Mouse (Mus musculus): ENCODE results near the gene Tle3.
A peak's percentile ranks its signal among the peaks of the same experiment; 100 is the strongest.

Tle3 gene

DNA sequence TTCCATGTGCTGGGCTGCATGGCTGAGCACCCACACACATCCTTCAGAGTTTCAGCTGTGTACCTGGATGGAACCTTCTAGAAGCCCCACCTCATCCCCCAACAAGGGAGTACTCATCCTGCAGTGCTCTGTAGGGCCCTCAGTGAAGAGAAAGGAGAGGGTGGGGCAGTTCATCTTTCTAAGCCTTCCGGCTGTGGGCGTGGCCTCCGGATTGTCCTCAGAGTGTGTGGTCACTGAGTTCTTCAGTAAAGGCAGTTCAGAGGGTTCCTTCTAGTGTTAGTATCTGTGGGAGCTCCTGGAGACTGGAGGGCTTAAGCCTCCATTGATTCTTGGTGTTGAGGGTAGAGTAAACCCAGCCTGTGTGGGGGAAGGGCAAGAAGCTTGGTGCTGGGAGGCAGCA, 22.9 kb downstream of the Tle3 start:
- DNase-seq (ENCODE audit: low spot score in 2 of 2): no peak

DNA sequence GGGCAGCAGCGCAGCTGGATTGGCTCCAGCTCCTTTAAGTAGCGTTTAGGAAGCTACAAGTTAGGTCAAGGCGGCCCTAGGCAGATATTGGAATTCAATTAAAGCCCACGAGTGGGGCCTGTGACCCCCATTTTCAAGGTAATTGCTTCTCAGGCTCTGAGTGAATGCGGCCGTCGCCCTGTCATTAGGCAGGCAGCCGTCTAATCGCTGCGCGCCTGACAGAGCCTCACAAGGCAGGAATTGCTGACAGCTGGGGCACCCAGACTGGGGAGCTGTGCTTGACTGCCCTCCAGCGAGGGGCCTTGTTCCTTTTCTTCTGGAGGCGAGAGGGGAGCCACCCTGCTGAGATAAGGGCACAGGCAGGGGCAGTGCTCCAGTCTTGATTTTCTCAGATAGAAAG, 24.3 kb downstream of the Tle3 start:
- no peak for DNase-seq (ENCODE audit: low spot score in 2 of 2)

DNA sequence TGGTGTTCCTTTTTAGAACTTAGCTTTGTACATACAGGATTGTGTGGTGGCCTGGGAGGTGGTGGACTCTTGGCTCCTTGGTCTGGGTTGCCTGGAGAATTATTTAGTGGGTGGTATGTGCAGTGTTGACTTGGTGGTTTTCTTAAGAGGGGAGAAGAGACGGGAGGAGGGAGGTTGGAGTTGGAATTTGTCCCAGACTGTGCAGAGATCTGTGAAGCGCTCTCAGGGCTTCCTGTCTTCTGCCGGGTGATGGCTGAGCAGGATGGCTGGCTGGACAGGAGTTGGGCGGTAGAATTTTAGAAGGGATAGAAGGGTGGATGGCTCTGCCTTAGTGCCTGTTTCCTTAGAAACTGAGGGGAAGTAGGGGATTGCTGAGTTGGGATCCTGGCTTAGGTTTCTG, 25.0 kb downstream of the Tle3 start:
- DNase-seq (ENCODE audit: low spot score in 2 of 2): no peak

DNA sequence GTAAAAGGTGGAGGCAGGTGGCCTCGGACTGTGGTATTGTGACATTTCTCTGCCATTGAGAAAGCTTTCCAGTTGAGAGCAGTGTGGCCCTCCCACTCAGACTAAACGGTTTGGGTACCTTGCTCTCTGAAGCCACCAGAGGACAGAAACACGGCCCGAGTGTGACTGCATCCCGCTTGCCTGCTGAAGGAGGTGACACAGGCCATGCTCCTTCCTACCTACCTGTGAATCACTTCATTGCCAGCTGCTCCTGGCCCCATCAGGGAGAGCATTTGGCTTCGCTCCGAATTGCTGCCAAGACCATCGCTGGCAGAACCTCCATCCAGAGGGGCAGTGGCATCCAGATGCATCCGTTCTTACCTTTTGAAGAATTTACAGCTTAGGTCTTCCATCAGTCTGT, 26.0 kb downstream of the Tle3 start:
- no peak for DNase-seq (ENCODE audit: low spot score in 2 of 2)

DNA sequence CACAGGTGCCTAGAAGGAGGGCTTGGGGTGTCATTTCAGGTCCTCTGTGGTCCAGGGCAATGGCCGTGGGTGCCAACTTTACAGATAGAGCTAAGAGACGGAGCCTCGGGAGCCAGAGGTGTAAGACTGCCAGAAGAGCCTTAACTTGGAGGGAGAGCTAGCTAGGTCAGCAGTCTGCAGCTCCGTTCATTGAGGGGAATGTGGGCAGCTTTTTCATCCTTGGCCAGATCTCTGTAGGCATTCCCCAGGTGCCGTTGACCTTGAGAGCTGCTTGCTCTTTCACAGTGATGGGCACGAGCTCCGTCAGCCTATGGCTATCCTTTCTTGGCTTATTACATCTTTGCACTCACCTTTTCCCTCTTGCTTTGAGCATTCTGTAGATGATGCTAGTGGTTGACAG, 28.0 kb downstream of the Tle3 start:
- DNase-seq (ENCODE audit: low spot score in 2 of 2): no peak

DNA sequence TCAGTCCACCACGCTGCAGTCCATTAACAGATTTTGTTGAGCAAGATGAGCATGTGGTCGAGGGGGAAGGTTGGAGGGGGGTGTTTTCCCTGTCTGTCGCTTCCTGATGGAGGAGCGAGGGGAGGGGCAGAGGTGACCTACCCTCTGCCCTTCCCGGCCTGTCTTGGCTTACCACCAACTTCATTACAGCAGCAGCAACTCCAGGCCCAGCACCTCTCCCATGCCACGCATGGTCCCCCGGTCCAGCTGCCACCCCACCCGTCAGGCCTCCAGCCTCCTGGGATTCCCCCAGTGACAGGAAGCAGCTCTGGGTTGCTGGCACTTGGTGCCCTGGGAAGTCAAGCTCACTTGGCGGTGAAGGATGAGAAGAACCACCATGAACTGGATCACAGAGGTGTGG, 29.5 kb downstream of the Tle3 start:
- DNase-seq (ENCODE audit: low spot score in 2 of 2): no peak

DNA sequence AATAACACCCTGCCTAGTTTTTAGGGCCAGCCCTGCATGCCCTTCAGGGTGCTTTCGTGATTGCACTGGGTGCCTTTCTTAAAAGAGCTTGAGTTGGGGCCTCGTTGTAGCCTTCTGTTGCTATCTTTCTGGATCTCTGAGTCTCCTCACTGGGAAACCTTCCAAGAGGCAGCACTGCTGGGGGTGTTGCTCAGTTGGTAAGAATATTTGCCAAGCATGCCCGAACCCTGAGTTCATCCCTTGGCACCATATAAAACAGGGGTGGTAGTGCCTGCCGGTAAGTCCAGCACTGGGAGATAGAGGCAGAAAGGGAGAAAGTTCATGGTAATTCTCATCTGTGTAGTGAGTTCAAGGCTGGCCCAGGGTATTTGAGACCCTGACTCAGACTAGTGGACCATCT, 30.1 kb downstream of the Tle3 start:
- DNase-seq (ENCODE audit: low spot score in 2 of 2): no peak

DNA sequence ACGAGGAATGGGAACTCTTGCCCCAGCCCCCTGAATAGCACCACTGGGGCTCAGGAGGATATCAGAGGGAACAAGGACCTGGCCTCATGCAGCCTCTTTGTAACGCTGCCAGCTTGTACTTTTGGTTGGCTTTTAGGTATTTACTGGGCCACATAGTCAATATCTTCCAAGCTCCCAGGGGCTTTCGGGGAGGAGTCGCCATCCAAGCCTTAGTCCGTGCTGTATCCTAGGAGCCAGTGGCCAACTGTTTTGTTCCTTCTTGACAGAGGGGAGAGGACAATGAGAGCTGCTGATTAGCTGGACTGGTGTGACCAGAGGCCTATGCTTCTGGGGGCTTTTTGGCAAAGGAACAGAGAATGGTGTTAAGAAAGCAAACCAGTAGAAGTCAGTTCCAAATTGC, 30.6 kb downstream of the Tle3 start:
- DNase-seq (ENCODE audit: low spot score in 2 of 2): no peak

DNA sequence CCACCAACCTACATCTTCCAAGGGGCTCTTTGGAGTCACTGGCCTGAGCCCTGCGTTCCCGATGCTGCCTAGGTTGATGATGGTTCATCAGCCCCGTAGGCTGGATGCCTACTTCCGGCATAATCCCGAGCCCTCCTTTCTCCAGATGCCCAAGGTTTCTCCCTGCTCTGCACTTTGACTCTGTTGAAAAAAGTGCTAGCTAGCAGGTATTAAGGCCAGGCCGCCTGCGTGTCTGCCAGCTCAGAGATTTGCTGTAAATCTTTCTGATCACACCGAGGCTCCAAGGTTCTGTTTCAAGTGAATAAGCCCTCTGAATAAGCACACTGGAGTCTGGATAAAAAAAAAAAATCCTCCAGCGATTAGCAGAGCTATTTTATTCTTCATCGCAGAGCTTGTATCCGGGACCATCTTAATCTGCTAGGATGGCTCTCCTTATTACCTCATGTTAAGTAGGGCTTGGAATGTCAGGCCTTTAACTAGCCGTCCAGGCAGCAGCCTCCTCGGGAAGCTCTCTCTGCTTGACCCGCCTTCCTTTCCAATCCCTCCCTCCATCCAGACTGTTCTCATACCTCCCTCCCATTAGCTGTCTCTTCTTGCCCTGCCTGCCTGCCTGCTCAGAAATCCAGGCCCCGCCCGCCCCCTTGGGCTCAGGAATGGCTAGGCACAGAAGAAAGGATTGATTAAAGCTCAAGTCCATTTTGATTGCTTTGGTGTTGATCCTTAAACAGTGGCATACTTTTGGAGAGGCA, 31.9 kb downstream of the Tle3 start:
- no peak for DNase-seq (ENCODE audit: low spot score in 2 of 2)

DNA sequence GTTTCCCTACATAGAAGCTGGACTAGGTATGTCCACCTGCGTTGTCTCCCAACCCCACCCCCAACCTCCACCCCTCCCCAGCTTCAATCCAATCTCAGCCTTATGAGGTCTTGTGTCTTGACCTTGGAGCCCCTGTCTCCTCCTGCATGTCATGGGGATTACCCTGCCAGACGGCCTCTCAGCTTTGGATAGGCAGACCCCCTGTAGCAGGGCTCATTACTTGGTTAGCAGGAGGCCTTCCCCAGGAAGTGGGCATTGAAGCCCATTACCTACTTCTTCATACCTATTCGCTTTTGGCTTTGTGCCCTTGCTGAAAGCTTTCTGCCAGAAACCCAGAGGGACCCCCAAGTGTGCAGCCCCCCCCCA, 32.4 kb downstream of the Tle3 start:
- no peak for DNase-seq (ENCODE audit: low spot score in 2 of 2)

DNA sequence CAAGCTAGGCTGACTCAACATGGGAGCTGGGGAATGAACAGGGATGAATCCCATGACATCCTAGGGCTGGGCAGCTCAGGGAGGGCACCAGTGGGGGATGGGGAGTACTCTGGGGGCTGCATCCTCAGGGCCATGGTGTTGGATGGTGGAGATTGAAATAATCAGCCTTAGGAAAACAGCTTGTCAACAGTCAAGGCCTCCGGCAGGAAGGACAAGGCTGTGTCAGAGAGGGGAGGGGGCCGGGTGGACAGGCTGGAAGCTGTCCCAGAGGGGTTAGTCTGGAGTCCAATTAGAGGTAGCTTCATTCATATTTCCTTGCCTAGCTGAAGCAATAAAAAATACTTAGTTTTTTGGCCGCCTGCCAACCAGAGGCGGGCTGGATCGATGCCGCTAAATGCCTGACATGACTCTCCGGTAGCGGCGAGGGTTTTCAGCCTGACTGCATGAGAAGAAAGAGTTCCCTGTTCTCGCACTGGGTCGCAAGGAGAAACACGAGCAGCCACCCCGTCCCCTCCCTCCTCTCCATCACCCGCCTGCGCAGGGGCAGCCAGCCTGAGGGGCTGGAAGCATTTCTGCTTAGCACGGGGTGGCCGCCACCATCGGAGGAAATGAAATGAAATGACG, 32.9 kb downstream of the Tle3 start:
- DNase-seq (ENCODE audit: low spot score in 2 of 2): peak; percentile 69 to 74

DNA sequence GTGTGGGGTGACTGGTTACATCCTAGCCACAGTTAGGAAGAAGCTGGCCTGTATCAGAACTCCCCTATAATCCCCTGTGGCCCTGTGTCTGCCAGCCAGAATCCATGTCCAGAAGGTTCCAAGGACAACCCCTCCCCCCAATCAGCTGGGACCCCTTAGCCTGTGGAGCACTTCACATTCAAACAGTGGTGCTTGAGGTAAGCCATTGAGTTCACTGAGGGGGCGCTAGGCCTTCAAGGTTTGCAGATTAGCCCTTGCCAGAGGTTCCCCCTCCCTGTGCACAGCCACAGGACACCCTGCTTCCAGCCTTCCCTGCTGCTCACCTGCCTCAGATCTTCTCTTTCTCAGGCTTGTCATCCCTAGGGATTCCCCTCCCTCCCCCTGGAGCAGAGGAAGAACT, 34.2 kb downstream of the Tle3 start:
- DNase-seq (ENCODE audit: low spot score in 2 of 2): no peak

DNA sequence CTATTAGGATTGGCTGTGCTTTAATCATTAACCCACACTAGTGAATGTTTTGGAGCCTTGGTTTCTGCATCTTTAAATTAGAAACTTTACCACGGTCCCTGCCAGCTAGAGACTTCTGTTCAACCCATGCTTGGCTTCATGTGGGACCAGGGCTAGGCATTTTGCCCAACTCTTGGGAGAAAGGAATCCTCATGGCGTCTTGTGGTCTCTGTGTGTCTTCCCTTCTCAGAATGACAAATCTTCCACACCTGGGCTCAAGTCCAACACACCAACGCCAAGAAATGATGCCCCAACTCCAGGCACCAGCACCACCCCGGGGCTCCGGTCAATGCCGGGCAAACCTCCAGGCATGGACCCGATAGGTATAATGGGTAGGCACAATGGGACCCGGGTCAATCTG, 36.9 kb downstream of the Tle3 start:
- no peak for DNase-seq (ENCODE audit: low spot score in 2 of 2)

DNA sequence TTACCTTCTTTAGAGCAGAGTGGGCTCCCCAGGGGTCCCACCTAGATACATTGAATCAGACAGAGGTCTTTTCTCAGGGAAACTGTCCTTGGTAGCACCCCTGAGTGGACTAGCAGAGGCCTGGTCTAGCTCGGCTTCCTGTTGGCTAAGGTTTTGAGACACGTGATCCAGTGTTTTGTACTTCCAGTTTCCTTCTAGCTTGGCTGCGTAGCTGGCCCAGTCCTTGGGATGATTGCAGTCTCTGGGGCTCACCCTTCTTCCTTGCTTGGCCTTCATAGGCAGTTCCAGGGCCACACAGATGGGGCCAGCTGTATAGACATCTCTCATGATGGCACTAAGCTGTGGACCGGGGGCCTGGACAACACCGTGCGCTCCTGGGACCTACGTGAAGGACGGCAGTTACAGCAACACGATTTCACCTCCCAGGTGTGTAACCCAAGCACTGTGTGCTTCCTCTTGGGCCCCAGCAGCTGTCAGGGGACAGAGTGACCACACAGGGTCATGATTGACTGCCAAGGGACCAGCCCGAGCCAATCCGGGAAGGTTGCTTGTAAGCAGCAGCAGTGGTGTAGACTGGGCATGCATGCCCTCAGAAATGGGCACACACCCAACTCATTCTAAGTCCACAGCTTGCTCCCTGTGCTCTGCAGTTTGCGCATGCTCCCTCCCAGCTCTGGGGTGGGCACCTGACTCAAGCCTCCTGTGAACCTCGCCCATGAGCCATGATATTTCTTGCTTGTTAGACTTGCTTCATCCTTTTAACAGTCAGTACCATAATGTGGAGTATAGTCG, 41.7 kb downstream of the Tle3 start:
- no peak for DNase-seq (ENCODE audit: low spot score in 2 of 2)

DNA sequence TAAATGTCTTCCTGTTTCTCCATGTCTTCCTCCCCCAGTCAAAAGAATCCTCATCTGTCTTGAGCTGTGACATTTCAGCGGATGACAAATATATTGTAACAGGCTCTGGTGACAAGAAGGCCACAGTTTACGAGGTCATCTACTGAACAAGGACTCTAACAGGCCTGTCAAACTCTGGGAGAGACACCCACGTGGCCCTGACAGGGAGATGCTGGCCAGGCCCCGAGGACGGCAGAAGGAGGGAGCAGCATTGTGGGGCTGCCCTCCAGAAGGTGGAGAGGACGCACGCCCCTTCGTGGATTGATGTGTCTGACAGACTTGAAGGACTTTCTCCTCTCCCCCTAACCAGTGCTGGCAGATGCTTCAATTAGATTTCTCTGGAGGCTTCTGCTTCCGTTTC, 44.4 kb downstream of the Tle3 start:
- no peak for DNase-seq (ENCODE audit: low spot score in 2 of 2)

DNA sequence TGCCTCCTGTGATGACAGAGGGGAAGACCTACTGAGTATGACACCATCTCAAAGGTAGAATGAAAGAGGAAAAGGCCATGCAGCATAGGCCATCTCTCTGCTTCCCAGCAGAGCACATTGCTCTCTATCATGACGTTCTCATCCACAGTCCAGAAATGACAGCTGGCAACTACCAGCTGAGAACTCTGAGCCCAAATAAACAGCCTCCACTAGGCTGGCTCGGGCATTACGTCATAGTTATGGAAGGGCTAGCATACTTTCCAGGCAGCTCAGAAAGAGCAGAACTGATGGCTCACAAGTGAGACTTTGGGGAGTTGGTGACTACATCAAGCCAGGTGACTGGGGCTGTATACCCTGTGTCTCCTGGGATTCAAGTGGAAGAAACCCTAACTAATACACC, 49.5 kb downstream of the Tle3 start:
- DNase-seq (ENCODE audit: low spot score in 2 of 2): no peak

DNA sequence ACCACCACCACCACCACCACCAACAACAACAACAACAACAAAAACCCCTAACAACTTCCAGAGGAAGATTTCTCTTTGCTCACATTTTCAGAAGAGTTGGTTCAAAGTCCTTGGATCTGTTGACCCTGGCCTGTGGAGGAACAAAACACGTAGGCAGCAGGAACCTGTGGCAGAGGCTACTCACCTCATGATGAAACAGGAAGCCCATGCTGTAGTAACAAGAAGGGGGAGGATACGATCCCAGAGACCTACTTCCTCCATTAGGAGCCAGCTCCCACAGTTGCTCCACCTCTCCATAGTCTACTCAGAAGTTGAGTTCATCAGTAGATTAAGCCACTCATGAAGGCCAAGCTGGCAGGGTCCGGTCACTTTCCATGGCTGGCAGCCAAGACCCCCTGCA, 52.1 kb downstream of the Tle3 start:
- no peak for DNase-seq (ENCODE audit: low spot score in 2 of 2)

DNA sequence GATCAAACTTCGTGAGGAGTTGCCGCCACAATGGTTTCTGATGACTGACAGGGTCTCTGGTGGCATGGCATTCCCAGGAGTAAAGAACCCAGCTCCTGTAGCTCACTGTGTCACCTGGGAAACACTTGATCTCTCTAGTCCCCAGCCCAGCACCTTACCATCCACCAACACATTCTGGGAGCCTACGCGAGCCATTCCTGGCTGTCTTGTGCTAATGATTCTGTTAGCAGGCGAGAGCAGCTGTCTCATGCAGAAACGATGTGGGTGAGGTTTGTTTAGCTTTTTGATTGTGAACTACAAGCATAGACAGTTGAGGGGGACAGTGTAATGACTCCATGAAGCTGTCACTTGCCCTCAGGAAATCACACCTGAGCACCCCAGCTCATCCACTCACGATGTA, 54.3 kb downstream of the Tle3 start:
- DNase-seq (ENCODE audit: low spot score in 2 of 2): peak in 1 of 2 experiments; percentile 44

DNA sequence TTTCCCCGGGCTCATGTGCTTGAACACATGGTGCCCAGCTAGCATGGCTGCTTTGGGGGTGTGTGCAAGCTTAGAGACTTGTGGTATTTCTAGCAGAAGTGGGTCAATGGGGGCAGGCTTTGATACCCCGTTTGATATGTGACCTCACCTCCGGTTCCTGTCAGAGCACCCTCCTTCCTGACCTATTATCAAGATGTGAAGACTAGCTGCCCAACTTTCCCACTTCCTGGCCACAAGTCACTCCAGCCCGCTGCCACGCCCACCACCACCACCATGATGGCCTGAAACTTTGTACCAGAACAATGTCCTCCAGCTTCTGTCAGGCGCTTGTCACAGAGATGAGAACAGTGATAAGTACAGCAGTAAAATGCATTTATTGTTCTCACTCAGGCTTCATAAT, 54.9 kb downstream of the Tle3 start:
- no peak for DNase-seq (ENCODE audit: low spot score in 2 of 2)

DNA sequence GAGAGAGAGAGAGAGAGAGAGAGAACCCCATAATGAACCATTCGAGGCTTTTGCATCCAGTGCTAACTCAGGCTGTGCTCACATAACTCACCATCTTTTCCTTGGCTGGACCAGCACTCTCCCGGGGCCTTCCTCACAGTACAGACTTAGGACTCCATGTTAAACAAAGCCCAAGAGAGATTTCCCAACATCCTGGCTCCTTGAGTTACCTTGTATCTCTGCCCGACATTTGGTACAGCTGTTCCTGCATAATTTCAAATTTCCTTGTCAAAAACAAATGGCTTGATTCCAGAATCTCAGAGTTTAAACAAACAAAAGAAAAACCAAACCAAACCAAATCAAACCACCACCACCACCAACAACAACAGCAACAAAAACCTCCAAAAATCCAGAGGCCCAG, 55.7 kb downstream of the Tle3 start:
- DNase-seq (ENCODE audit: low spot score in 2 of 2): no peak

DNA sequence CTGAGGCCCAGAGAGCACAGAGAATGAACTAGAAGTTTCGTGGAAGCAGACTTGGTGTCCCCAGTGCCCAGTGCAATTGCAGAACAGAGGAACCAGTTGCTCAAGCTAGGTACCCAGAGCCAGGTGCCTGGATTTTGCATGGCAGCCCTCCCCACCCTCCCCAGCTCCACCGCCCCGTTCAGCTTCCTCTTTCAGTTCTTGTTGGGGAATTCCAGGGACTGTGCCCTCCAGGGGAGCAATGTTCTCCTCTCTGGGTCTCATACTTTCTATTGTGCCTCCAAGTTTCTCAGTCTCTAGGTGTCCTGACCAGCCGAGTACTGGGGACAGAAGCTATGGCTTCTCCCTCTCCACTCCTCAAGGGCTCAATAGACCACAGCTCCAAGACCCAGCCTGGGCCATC, 59.7 kb downstream of the Tle3 start:
- no peak for DNase-seq (ENCODE audit: low spot score in 2 of 2)

DNA sequence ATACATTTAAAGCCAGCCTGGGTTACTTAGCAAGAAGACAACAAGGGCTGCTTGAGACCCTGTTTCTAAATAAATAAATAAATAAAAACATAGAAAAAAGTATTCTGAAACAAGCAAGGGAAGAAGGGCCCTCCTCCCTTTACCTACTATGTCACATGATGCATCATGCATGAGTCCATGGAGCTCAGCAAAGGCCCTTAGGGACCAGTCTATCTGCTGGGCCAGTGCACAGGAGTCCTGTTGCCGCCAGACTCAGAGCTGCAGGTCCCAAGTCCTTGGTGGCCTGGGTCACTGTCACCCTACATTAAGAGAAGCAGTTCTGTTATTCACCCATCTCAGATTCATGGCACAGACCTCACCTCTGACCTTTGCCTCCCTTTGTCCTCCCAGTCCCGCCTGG, 61.0 kb downstream of the Tle3 start:
- DNase-seq (ENCODE audit: low spot score in 2 of 2): no peak

DNA sequence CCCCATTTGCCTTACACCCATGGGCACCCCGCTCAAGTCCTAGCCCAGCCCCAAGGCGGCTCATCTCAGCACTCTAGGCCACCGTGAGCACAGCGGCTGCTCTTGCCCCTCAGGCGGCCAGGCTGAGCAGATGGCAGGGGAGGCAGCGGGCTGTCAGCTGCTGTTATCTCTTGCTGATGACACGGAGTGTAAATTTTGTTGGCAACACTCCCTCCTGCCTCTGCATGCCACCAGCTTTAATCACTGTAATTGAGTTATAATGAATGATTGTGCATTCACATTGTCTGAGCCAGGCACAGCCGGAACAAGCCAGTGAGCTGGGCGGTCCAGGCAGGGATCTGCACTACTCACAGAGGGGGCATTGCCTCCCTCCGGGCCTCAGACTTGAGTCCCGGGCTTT, 61.9 kb downstream of the Tle3 start:
- DNase-seq (ENCODE audit: low spot score in 2 of 2): peak; percentile 22 to 29
